Mouse (Mus musculus) stomach, postnatal 0 days (tissue): ENCODE measurements around the gene Plppr3.

Experiments
- CTCF ChIP-seq: IDR thresholded peaks from 2 replicates; pipeline ENCODE4 v1.5.1; 2016; ENCODE audit warnings: antibody characterized with exemption, low read depth, mild to moderate bottlenecking, moderate library complexity
- EP300 ChIP-seq: optimal IDR thresholded peaks from 2 replicates; pipeline ENCODE3; 2016; ENCODE audit warnings: antibody characterized with exemption

DNA sequence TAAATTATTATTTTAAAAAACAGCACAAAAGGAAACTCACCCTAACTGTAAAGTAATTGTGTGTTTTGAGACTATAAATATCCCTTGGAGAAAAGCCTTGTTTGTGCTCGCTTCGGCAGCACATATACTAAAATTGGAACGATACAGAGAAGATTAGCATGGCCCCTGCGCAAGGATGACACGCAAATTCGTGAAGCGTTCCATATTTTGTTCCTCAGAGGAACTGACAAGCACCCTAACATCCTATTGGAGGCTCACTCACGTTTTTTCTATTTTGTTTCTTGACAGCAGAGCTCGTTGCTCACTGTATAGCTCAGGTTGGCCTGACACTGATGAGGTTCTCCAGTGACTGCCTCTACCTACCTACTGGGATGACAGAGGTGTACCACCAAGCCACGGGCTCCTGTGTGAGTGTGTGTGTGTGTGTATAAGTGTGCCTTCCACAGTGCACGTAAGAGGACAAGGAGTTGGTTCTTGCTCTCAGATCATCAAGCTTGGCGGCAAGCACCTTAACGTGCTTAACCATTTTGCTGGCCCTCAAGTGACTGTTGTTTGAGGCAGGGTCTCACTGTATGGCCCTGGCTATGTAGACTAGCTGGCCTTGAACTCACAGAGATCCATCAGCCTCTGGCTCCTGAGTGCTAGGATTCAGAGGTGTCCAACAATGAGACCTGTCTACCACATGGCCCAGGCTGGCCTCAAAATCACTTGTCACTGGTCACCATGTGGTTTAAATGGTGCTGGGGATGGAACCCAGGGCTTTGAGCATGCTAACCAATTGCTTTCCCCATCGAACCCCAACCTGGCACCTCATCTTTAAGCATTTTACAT lies 34.9 kb upstream of the Plppr3 start:
- no peak for TF ChIP-seq CTCF
- TF ChIP-seq EP300: peak; percentile 56
